Mouse (Mus musculus): ENCODE results near the gene Emg1. TPM values are rescaled to one million over a fixed set of nuclear protein-coding genes. Genes with fewer than 3 reads are reported as not detected.

The Emg1 gene
- polyA plus RNA-seq (2015; fragmentation: Nextera tagmentation; extraction: Ambion mirVana): 171 and 186 TPM in 2 replicates

GRCm38 (mm10) chr6:124711824-124712782 lies at the start of gene Emg1, which contains the start of gene Phb2:
Emg1 (minus strand) TSS chr6:124712178.
Phb2 (plus strand) TSS chr6:124712336.
- ATAC-seq (ENCODE audit: insufficient number of reproducible peaks, low FRiP score, low TSS enrichment, low read depth): peak; percentile 96
- peak within 1 kb of the TSS; percentile 84 for H3K4me2 ChIP-seq (replicated peaks)
- H3K4me1 ChIP-seq: peaks cover 44% of the 10 kb centered on the region
- WGBS: under 1% methylated on average over 74 of the region's 76 CpGs
- H3K27me3 ChIP-seq: no peaks in the 10 kb centered on the region
- H3K27ac ChIP-seq (replicated peaks): peak within 1 kb of the TSS; percentile 90
- peaks cover 45% of the 10 kb centered on the region for H3K36me3 ChIP-seq
- peak within 1 kb of the TSS; percentile 85 for H3K9ac ChIP-seq
- peak within 1 kb of the TSS; percentile 91 for H3K4me3 ChIP-seq (replicated peaks)
- H3K9me3 ChIP-seq (replicated peaks): no peaks in the 10 kb centered on the region

GRCm38 (mm10) chr6:124759259-124759658 lies 47.3 kb upstream of the Emg1 start:
- H3K4me2 ChIP-seq (replicated peaks): peak overlapping the region; percentile 70
- no peaks in the 10 kb centered on the region for H3K9me3 ChIP-seq (replicated peaks)
- ATAC-seq (ENCODE audit: insufficient number of reproducible peaks, low FRiP score, low TSS enrichment, low read depth): 0 out of 2 replicates have a peak, but pooled peaks have one; percentile 22
- peaks cover 39% of the 10 kb centered on the region for H3K4me1 ChIP-seq
- no peaks in the 10 kb centered on the region; the same call in 1 of the 2 replicates for H3K36me3 ChIP-seq
- H3K27me3 ChIP-seq: no peaks in the 10 kb centered on the region
- 0 out of 2 replicates have a peak overlapping the region, but pooled peaks have one; percentile 78 for H3K4me3 ChIP-seq (replicated peaks)
- no peak overlapping the region for H3K9ac ChIP-seq
- H3K27ac ChIP-seq (replicated peaks): peak overlapping the region; percentile 98
- 3% methylated on average over 5 of the region's 5 CpGs for WGBS

GRCm38 (mm10) chr6:124758849-124759232 lies 46.9 kb upstream of the Emg1 start:
- Histone ChIP-seq H3K27ac (replicated peaks) (peak overlapping the region; percentile 98), H3K4me1 (peaks cover 42% of the 10 kb centered on the region), H3K9ac (no peak overlapping the region), H3K4me3 (replicated peaks) (peak overlapping the region; percentile 78; the same call in 1 of the 2 replicates), H3K9me3 (replicated peaks) (no peaks in the 10 kb centered on the region), H3K27me3 (no peaks in the 10 kb centered on the region), H3K36me3 (no peaks in the 10 kb centered on the region; the same call in 1 of the 2 replicates), H3K4me2 (replicated peaks) (peak overlapping the region; percentile 70)
- no peak for ATAC-seq (ENCODE audit: insufficient number of reproducible peaks, low FRiP score, low TSS enrichment, low read depth)
- WGBS: 46% methylated on average over 2 of the region's 2 CpGs

GRCm38 (mm10) chr6:124757909-124758848 lies 46.2 kb upstream of the Emg1 start:
- peak overlapping the region; percentile 83 for H3K9ac ChIP-seq
- peak overlapping the region; percentile 98 for H3K27ac ChIP-seq (replicated peaks)
- H3K4me3 ChIP-seq (replicated peaks): peak overlapping the region; percentile 78
- no peaks in the 10 kb centered on the region for H3K27me3 ChIP-seq
- peaks cover 45% of the 10 kb centered on the region for H3K4me1 ChIP-seq
- ATAC-seq (ENCODE audit: insufficient number of reproducible peaks, low FRiP score, low TSS enrichment, low read depth): no peak
- no peaks in the 10 kb centered on the region; the same call in 1 of the 2 replicates for H3K36me3 ChIP-seq
- 26% methylated on average over 5 of the region's 5 CpGs for whole genome bisulfite sequencing
- no peaks in the 10 kb centered on the region for H3K9me3 ChIP-seq (replicated peaks)
- H3K4me2 ChIP-seq (replicated peaks): peak overlapping the region; percentile 70

- no peaks in the 10 kb centered on the region for H3K36me3 ChIP-seq
- H3K27me3 ChIP-seq: no peaks in the 10 kb centered on the region
- H3K9me3 ChIP-seq (replicated peaks): no peaks in the 10 kb centered on the region
- H3K4me3 ChIP-seq (replicated peaks): peak overlapping the region; percentile 78
- ATAC-seq (ENCODE audit: insufficient number of reproducible peaks, low FRiP score, low TSS enrichment, low read depth): no peak
- H3K27ac ChIP-seq (replicated peaks): peak overlapping the region; percentile 98
- peaks cover 45% of the 10 kb centered on the region for H3K4me1 ChIP-seq
- peak overlapping the region; percentile 70 for H3K4me2 ChIP-seq (replicated peaks)
- H3K9ac ChIP-seq: peak overlapping the region; percentile 83
- 5% methylated on average over 5 of the region's 5 CpGs for WGBS
These were observed 45.4 kb upstream of the Emg1 start for GRCm38 (mm10) chr6:124757351-124757880.

GRCm38 (mm10) chr6:124756652-124757350 lies 44.8 kb upstream of the Emg1 start:
- H3K4me3 ChIP-seq (replicated peaks): peak overlapping the region; percentile 78
- no peaks in the 10 kb centered on the region for H3K36me3 ChIP-seq
- WGBS: under 1% methylated on average over 50 of the region's 54 CpGs
- no peaks in the 10 kb centered on the region for H3K27me3 ChIP-seq
- peak overlapping the region; percentile 98 for H3K27ac ChIP-seq (replicated peaks)
- H3K9me3 ChIP-seq (replicated peaks): no peaks in the 10 kb centered on the region
- H3K9ac ChIP-seq: peak overlapping the region; percentile 83
- ATAC-seq (ENCODE audit: insufficient number of reproducible peaks, low FRiP score, low TSS enrichment, low read depth): peak; percentile 88
- peaks cover 45% of the 10 kb centered on the region for H3K4me1 ChIP-seq
- peak overlapping the region; percentile 70 for H3K4me2 ChIP-seq (replicated peaks)

- peak within 1 kb of the TSS; percentile 83 for H3K9ac ChIP-seq
- H3K4me3 ChIP-seq (replicated peaks): peak within 1 kb of the TSS; percentile 78
- H3K4me2 ChIP-seq (replicated peaks): peak within 1 kb of the TSS; percentile 70
- WGBS: 0% methylated on average over 56 of the region's 100 CpGs
- no peaks in the 10 kb centered on the region for H3K36me3 ChIP-seq
- no peaks in the 10 kb centered on the region for H3K9me3 ChIP-seq (replicated peaks)
- no peaks in the 10 kb centered on the region for H3K27me3 ChIP-seq
- peak; percentile 60 for ATAC-seq (ENCODE audit: insufficient number of reproducible peaks, low FRiP score, low TSS enrichment, low read depth)
- H3K27ac ChIP-seq (replicated peaks): peak within 1 kb of the TSS; percentile 98
- H3K4me1 ChIP-seq: peaks cover 45% of the 10 kb centered on the region
These were observed 44.0 kb upstream of the Emg1 start, which contains the start of the genes Gm45234 and Atn1 for GRCm38 (mm10) chr6:124755831-124756595. Gm45234 (minus strand) TSS chr6:124756021. Atn1 (minus strand) TSS chr6:124756524.

- peaks cover 45% of the 10 kb centered on the region for H3K4me1 ChIP-seq
- no peak for ATAC-seq (ENCODE audit: insufficient number of reproducible peaks, low FRiP score, low TSS enrichment, low read depth)
- no peaks in the 10 kb centered on the region for H3K27me3 ChIP-seq
- peak overlapping the region; percentile 83 for H3K9ac ChIP-seq
- H3K27ac ChIP-seq (replicated peaks): peak overlapping the region; percentile 98
- H3K36me3 ChIP-seq: no peaks in the 10 kb centered on the region
- peak overlapping the region; percentile 78 for H3K4me3 ChIP-seq (replicated peaks)
- H3K4me2 ChIP-seq (replicated peaks): peak overlapping the region; percentile 70
- 1% methylated on average over 3 of the region's 3 CpGs for WGBS
- no peaks in the 10 kb centered on the region for H3K9me3 ChIP-seq (replicated peaks)
These were observed 43.3 kb upstream of the Emg1 start for GRCm38 (mm10) chr6:124755306-124755705.

GRCm38 (mm10) chr6:124753861-124754260 lies 41.9 kb upstream of the Emg1 start:
- Histone ChIP-seq H3K36me3 (peaks cover 14% of the 10 kb centered on the region), H3K27me3 (no peaks in the 10 kb centered on the region), H3K9me3 (replicated peaks) (no peaks in the 10 kb centered on the region), H3K27ac (replicated peaks) (no peak overlapping the region), H3K4me3 (replicated peaks) (0 out of 2 replicates have a peak overlapping the region, but pooled peaks have one; percentile 78), H3K4me1 (peaks cover 38% of the 10 kb centered on the region), H3K4me2 (replicated peaks) (no peak overlapping the region), H3K9ac (no peak overlapping the region)
- ATAC-seq (ENCODE audit: insufficient number of reproducible peaks, low FRiP score, low TSS enrichment, low read depth): no peak
- 83% methylated on average over 2 of the region's 2 CpGs for WGBS
